Mouse (Mus musculus): ENCODE results near the gene Kcnma1.

GRCm38 (mm10) chr14:23885539-23885938, 128.8 kb downstream of the Kcnma1 start:
- no peak for TF ChIP-seq CTCF (IDR thresholded peaks at IDR 0.05; ENCODE audit: extremely low read depth, insufficient read length, insufficient replicate concordance, low read depth, low read length)
- no peak for TF ChIP-seq POLR2A (IDR thresholded peaks at IDR 0.05; ENCODE audit: low read depth, low read length)
